Mouse (Mus musculus) yolk sac, embryonic 10.5 days (tissue): Measurements from ENCODE around the gene Cdk12.

Experiments
- DNase-seq: peaks from one replicate; pipeline ENCODE4 v3.0.0-alpha.2; 2017; ENCODE audit warnings: low spot score

The Cdk12 gene

DNA sequence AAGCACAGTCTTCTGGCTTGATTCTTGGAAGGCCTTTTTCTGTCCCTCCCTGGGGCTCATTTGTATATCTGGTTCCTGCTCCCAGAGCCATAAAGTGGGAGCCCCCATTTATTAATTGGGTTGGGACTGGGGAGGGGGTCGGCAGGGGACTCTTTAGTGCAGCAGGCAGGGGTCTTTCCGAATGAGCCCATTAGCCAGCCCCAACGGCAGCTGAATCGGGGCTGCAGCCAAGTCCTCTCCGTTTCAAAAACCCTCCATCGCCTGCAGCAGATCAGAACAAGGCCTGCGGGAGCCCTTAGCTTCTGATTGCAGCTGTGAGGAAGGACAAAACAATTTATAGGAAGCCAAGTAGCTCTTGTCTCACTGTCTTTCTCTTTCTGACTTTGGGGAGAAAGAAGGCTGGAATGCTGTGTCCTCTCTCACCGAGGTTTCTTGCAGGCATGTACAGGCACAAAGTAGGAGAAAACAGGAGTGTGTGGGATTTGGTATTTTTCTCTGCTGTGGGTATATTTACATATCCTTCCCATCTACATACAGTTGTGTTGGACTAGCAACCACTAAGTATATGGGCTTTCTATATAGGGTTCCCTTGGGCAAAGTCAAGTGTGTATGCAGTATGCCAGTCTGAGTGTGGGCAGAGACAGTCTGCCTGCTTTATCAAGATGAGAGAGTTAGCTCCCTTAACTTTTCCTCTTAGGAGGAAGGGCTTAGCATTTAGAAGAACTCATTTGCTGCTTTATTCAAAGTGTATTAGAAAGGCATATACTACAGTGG, 58.0 kb downstream of the Cdk12 start:
- DNase-seq, result no peak

DNA sequence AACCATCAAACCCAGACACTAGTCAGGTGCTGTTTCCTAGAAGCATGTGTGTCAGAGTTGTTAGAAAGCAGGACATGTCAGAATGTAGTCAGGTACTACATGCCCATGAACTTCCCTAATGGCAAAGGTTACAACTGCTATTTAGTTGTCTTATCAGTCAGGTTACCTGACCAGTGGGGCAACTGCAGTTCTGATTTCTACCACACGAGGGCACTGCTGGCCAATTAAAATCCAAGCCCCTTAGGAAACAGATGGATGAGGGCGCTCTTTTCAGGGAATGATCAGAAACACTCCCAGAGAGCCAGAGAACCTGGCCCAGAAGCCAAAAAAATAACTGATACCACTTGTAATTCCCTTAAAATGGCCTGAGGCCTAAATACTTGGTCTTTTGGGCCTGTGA, 62.2 kb downstream of the Cdk12 start:
- DNase-seq, result peak; percentile 55

DNA sequence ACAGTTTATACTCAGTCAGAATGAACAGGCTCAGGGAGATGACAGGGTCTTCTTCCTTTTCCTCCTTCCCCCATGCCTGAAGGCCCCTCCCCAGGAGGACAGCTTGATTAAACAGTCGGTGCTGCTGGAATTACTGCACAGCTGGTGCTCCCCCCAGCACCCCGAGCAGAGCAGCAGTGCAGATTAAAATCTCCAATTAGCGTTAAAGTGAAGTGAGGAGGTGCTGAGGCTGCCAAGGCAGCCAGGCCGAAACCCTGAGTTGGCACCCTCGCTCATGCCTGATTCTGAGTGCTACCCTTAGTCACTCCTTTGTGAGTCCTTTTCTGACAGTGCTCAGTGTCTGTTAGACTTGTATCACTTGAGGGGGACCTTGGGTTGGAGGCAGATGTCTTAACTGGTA, 63.0 kb downstream of the Cdk12 start:
- DNase-seq, result no peak

DNA sequence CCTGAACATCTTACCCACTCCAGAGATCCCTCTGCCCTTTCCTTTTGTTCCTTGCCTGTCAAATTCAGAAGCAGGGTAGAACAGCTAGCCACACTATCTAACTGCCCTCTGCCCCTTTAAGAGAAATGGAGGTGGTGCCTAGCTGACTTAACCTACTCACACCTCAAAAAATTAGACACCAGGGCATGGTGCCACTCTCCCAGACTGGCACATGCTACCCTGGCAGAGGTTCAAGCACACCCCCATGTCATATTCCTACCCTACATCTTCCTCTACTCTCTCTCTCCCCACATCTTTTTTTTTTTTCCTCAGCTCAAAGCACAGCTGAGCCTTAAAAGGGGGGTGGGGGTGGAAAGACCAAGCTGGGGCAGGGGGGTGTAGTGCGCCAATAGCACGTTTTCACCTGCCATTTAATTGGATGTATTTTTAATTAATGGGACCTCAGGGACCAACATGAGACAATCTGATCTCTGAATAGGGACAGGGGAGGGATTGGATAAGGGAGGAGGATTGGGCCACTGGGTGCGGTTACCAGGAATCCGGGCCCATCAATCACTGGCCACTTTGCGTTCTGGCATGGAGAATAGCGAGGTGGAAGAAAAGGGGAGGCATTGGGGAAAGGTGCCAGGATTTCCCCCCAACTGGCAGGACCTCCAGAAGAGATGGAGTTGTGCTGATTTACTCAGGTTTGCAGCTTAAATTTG, 64.0 kb downstream of the Cdk12 start:
- no peak for DNase-seq

DNA sequence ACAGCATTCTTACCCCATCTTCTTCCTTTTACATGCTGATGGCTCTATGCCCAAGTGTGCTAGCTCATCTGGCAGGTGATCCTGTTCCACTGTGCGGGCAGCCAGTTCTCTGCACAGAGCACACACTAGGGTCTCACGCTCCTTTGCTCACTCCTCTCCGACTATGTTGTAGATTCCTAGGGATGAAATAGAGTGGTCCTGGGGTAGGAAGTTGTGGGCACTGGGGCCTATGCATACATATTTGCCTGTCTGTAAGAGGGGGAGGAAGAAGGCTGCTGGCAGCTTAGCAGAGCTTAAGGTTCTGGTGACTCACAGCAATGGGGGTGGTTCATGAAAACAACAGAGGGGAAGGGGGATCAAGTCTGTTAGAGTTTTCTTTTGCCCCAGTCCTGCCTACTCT, 67.2 kb downstream of the Cdk12 start:
- DNase-seq, result no peak

DNA sequence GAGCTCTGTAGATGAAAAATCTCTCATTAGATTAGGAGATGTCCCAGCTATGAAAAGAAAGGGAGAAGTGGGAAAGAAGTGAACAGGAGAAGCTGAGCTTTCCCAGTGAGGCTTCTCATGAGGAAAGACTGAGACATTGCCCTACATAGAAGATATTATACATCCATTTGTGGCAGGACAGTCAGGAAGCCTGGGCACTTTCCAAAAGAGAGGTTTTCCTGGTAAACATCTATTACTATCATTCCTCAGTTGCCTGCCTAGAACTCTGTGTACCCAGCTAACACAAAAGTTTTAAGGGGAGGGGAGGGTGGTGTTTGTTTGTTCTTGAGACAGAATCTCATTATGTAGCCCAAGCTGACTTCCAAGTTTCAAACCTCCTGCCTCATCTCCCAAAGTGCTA, 67.6 kb downstream of the Cdk12 start:
- no peak for DNase-seq

DNA sequence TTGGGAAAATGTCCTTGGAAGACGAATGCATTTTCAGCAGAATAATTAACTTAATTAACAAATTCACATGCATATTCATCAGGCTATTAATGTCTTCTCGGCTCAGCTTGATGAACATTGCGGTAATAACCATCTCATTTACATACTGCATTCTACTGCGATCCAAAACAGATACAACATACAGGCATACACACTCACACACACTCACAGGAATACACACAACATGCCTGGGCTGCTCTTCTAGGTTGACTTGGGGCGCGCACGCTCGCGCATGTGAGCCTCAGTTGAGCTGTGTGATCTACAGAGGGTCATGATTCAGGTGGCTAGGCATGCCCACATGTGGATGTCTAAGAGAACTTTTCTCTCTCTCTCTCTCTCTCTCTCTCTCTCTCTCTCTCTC, 80.9 kb downstream of the Cdk12 start:
- no peak for DNase-seq

DNA sequence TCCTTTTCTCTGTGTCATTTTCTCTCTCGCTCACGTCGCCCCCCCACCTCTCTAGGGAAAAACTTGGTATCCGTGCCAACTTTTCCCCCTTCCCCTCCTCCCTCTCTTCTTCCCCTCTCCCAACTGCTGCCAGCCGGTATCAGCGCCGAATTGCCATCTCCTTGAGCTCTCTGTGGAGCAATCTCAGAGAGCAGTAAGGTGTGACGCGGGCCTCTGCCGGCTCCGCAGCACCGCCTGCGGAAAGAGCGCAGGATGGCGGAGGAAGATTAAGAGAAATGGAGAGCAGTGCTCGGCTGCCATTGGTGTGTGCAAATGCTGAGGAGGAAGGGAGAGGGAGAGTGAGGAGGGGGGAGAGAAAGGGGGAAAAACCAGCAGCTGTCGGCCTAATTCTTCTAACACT, 81.4 kb downstream of the Cdk12 start:
- DNase-seq, result no peak

DNA sequence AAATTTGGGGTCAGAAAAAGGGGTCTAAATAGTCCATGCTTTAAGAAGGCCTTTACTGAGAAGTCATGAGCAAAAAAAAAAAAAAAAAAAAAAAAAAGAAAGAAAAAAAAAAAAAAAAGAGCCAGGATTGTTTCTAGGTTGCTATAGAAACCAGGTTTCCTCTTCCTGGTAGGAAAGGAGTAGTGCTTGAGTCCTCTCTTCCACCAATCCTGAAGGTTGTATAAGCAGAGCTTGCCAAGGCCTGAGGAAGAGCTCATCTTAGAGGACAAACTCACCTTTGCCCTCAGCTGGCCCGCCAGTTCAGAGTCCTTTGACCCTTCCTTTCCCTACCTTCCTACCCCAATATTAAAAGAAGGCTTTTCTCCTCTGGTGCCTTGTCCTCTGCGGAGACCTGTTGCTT, 82.5 kb downstream of the Cdk12 start:
- peak; percentile 17 for DNase-seq

DNA sequence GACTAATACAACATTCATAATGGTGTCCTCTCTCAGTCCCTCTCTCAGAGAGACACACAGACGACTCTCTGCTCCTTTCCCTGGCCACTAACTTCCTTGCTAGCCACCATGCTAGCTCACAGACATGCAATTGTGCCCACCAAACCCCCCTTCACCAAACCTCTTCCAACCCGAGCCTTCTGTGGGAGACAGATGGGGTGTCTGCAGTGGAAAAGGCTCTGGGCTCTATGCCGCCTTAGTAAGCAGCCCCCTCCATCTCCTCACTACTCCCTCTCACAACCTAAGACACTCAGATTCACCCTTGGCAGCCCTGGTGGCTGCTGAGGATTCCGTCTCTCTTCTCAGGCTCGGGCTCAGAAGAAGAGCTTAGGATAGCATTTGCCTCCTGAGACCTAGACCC, 84.7 kb downstream of the Cdk12 start:
- no peak for DNase-seq

DNA sequence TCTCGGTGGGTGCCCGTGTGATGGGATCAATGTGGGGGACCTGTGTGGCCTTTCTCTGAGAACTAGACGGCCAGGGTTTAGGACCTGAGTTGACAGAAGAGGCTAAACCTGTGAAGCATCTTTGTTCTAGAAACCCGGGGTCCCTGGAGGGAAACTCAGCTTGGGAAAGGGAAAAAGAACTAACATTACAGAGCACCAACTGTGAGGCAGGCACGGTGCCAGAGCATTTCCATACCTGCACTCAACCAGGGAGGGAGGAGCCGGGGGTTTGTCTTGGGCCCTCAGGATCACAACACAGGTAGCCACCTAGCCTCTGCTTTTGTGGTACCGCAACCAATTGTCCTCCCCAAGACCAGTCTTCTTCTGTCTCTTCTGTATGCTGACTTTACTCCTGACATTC, 85.1 kb downstream of the Cdk12 start:
- no peak for DNase-seq

DNA sequence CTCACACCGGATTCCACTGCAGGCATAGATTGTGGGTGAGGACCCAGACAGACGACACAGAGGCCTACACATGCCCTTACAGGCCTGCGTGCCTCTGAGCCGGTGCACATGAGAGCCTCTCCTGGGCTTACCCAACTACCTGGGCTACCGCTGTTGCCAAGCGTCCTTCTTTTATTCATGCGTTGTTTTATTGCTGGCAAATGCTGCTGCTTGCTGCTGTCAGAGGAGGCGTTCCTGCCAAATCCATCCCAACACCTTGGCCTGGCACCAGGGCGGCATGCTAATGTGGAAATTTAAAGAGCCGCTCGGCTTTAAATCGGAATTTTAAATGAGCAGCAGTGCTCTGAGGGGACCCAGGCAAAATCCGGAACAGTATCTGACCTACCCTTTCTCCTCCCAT, 87.0 kb downstream of the Cdk12 start:
- no peak for DNase-seq

DNA sequence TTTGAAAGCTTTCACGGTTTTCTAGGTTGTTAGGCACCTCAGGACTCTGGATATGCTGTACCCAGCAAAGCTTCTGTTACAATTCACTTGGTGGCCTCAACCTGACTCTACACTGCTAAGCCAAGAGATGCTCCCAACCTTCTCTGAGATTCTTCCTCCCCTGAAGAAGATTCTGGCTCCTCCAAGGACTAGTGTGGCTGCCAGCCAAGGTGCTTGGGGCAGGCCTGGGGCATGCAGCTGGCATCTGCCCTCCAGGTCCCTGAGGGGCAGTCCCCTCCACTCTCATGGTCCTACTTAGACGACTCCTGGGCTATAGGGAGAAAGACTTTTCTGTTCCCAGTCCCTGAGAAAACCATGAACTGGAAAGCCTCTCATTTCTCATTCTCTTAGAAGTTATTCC, 88.0 kb downstream of the Cdk12 start:
- DNase-seq, result no peak

DNA sequence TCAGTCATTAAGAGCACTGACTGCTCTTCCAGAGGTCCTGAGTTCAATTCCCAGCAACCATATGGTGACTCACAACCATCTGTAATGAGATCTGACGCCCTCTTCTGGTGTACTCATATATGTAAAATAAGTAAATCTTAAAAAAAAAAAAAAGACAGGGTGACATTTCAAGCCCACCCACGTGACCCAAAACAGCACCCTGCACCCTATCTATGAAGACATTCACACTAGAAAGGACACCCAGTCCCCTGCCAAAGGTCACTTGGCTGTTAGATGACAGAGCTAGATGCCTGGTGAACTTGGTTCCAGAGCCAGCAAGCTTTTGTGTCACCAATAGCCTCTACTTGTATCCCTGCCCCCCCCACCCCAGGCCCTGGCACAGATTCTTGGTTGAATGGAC, 90.2 kb downstream of the Cdk12 start:
- no peak for DNase-seq

DNA sequence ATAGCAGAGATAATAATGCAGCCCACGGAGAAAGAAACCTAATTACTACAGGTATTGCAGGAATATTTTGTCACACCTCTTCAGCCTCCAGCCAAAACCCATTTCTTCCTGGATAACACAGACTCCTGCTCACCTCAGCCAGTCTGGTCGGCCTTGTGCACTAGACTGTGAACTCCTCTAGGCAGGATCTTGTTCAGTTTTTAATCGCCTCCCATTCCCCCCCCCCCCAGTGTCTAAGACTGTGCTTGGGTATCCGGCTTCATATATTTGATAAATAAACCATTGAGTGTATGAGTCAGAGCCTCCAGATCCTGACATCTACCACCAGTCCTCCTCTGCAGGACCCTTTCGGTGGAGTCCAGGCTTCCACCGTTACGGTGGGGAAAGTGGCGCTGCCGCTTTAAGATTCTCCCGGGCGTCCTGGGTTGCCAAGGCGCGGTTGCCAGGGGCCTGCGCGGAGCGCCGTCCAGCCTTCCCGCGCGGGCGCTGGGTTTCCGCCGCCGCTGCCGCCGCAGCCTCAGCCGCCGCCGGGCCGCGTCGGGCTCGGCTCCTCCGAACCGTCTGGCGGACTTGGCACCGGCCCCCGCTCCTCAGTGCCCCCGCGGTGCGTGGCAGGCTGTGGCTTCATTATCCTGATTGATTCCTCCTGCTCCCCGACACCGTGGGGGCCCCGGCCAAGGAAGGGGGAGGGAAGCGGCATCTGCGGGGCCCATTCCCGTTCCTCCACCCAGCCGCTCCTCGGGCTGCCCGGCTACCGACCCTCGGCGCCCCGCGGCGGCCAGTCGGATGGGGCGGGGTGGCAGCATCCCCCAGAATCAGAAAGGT, 91.5 kb downstream of the Cdk12 start:
- DNase-seq, result peak; percentile 57

DNA sequence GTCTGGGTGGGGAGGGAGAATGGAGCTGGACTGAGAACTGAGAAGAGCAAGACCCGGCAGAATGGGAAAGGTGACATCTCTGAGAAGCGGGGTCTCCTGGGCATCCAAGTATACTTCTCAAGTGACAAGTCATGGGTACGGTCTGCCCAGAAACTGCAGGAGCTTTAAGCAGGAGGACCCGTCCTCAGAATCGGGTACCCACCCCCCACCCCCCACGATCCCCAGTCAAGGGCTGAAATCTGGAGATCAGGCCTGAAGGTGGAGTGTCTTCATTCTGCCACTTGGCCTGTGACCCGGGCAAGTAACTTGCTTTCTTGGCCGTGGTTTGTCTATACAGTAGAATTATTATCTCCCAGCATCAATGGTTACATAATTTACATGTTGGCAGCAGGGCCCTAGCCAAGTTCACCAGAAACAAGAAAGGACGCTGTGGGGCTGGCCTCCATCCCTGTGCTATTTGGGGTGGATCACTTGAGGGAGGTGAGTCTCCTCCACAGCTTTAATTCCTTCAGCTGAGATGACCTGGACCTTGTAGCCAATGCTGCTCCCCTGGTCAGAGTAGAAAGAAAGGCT, 92.2 kb downstream of the Cdk12 start:
- DNase-seq, result no peak

DNA sequence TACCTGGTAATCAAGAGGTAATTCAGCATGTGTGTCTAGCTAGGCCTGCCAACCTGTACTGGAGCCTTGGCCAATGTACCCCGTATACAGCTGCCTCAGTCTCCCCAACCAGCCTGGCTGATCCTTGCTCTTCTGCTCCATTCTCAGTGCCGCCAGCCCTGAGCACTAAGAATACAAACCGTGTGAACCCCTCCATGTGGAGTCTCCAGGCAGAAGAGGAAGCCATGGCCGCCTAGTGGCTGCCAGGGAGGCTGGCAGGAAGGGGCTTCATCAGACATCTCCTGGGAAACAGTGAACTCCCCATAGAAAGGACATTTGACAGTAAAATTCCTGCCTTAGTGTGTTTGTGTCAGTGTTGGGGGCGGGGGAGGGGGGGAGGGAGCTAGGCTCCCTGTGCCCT, 93.4 kb downstream of the Cdk12 start:
- no peak for DNase-seq

DNA sequence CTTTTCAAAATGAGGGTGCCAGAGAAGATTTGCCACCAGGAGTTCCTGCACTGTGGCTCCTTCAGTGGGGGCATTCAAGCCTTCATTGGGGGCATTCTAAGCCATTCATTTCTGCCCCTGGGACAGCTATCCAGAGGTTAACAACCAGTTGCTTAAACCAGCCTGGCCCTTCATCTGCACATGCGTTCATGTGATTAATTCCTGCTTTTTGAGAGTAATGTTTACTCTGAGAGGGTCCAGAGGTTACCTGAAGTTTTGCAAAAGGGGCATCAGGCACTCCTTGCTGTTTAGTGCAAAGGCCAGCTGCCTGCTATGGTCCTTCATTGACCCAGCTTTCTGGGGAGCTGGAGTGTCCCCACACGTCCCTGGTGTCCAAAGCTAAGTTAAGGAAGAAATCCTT, 94.1 kb downstream of the Cdk12 start:
- no peak for DNase-seq

DNA sequence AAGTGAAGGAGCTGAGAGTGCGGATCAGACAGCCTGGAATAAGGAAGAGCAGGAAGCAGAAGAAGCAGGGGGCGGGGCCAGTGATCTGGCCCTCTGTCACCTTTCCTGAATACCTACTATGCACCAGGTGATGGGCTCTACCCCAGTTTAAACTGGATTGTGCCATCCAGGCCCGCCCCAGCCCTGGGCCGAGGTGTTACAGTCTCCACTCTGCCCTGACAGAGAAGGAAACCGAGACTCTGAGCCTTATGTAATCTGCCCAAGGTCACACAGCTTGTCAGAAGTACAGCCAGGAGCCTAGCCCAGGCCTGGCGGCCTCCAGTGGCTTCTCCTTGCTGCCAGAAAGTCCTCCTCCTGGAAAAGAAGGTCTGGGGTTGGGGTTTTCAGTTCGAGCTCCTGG, 94.9 kb downstream of the Cdk12 start:
- DNase-seq, result no peak

DNA sequence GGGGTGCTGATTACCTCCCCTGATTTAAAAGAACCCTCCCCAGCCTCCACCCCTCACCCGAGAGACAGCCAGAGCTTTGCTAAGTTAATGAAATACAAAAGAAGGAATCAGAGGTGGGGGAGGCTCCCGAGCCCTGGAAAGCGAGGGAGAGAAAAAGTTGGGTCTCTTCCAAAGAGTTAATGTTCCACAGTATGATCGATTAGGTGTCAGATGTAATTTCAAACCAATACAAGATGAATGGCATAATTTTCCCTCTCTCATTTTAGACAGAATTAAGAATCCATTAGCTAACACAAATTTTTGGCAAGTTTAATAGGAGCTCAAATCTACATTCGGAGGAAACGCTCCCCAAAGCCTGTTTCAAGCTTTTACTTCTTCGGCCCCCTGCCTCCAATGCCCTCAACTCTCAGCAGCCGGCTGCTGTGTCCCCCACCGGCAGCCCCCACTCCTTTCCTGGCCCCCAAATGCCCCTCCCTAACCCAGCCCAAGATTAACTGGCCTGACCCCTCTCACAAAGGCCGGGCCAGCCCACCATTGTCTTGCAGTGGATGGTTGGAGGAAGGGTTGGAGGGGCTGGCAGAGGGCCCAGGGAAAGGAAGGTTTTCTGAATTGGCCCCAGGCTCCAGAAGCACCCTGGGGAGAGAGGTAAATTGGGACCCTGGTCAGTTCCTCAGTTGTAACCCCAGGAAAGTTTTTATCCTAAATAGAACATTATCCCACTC, 95.8 kb downstream of the Cdk12 start:
- DNase-seq, result no peak

DNA sequence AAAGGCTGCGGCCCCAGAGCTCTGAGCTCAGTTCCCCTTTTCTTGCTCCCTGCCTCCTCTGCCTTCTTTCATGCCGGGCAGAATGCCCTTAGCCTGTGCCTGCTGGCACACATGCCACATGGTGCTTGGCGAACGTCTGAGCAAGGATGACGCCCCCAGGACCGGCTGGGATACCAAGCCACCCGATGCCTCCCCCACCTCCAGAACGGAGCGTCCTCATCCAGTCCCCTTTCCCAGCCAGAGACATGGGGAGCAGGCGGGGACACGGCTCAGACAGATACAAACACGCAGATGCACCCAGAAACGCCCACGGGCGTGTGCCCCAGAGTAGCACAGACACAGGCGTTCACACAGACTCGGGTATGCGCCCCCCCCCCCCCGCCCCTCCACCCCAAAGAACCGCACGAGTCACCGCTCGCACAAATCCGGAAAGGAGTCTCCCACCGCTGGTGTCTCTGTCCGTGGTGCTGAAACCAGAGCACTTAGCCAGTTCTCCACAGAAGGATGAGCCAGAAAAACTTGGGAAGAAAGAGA, 111.0 kb downstream of the Cdk12 start:
- peak; percentile 56 for DNase-seq

DNA sequence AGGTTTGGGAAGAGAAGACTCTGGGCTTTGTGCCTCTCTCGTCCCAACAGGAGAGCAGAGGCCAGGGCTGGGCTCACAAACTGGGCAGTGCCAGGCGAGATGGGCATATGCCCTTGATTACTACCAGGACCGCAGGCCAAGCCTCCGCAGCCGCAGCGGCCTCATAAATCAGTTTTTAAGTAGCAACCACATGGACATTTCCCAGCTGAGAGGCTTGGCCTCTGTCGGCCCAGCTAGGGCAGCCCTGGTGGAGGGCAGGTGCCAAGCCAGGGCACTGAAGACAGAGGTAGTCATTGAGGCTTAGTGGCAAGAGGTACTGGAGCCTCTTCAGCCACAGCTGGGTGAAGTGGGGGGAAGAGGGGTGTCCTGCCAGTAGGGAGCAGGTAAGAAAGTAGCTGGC, 114.6 kb downstream of the Cdk12 start:
- no peak for DNase-seq
